Mouse (Mus musculus) liver, postnatal 0 days (tissue): ENCODE results near the gene Hivep3. TPM values are rescaled to one million over a fixed set of nuclear protein-coding genes. Genes with fewer than 3 reads are reported as not detected.

Experiments
- ATAC-seq: fragments of 200-750 bp; cut with Nextera tagmentation; 2 replicates; pipeline ENCODE4 v1.8.0; 2017; ENCODE audit warnings: mild to moderate bottlenecking, moderate library complexity
- DNase-seq: peaks from one replicate; pipeline ENCODE4 v3.0.0-alpha.2; 2016
- H3K27ac ChIP-seq: fragments of 300-500 bp; sonication (generic); 2 replicates; pipeline ENCODE4 v1.5.1; 2014; ENCODE audit warnings: antibody characterized with exemption, moderate library complexity, mild to moderate bottlenecking, low read depth
- H3K27me3 ChIP-seq: fragments of 300-500 bp; sonication (generic); 2 replicates; pipeline ENCODE4 v1.6.1; 2014; ENCODE audit warnings: low read length, control low read depth, mixed read lengths; ENCODE audit not compliant: insufficient read depth
- H3K36me3 ChIP-seq: fragments of 300-500 bp; sonication (generic); replicated peaks from 2 replicates; pipeline ENCODE4 v1.6.1; 2014; ENCODE audit warnings: mild to moderate bottlenecking, control low read depth, low read length, moderate library complexity, mixed read lengths; ENCODE audit not compliant: insufficient read depth
- H3K4me1 ChIP-seq: fragments of 300-500 bp; sonication (generic); 2 replicates; pipeline ENCODE4 v1.6.1; 2014; ENCODE audit warnings: antibody characterized with exemption, mild to moderate bottlenecking, control low read depth; ENCODE audit not compliant: insufficient read depth
- H3K4me2 ChIP-seq: fragments of 300-500 bp; sonication (generic); 2 replicates; pipeline ENCODE4 v1.6.1; 2014; ENCODE audit warnings: low read depth, mild to moderate bottlenecking, low read length, moderate library complexity, mixed read lengths
- H3K4me3 ChIP-seq: fragments of 300-500 bp; sonication (generic); 2 replicates; pipeline ENCODE4 v1.5.1; 2014; ENCODE audit warnings: low read depth, low read length
- H3K9ac ChIP-seq: fragments of 300-500 bp; sonication (generic); replicated peaks from 2 replicates; pipeline ENCODE4 v1.6.1; 2014; ENCODE audit warnings: mild to moderate bottlenecking, moderate library complexity
- H3K9me3 ChIP-seq: fragments of 300-500 bp; sonication (generic); 2 replicates; pipeline ENCODE4 v1.6.1; 2016; ENCODE audit warnings: mild to moderate bottlenecking, control low read depth, low read length, mixed read lengths
- CTCF ChIP-seq: sonication (generic); IDR thresholded peaks from 2 replicates; pipeline ENCODE4 v1.5.1; 2016; ENCODE audit warnings: antibody characterized with exemption, low read depth
- EP300 ChIP-seq: IDR thresholded peaks from 2 replicates; pipeline ENCODE4 v1.6.1; 2016; ENCODE audit warnings: antibody characterized with exemption, low read depth, mild to moderate bottlenecking
- WGBS: fragments of 180-500 bp; shearing (Covaris S2); extraction: QIAGEN DNeasy Blood & Tissue Kit; methylation state at CpG from one replicate; pipeline ENCODE4 v1.1.7; 2014; ENCODE audit not compliant: insufficient replicate concordance; 5-methylcytosine and 5-hydroxymethylcytosine counted together
- polyA plus RNA-seq: library from polyadenylated mRNA; unstranded; fragments of >200 nt; fragmentation: Nextera tagmentation; extraction: Ambion mirVana; gene quantifications from 2 replicates; pipeline ENCODE4 v1.2.1, GENCODE M21; 2015

Hivep3 gene
- polyA plus RNA-seq, 1 experiment from 2014 or later = 3.8 TPM

DNA sequence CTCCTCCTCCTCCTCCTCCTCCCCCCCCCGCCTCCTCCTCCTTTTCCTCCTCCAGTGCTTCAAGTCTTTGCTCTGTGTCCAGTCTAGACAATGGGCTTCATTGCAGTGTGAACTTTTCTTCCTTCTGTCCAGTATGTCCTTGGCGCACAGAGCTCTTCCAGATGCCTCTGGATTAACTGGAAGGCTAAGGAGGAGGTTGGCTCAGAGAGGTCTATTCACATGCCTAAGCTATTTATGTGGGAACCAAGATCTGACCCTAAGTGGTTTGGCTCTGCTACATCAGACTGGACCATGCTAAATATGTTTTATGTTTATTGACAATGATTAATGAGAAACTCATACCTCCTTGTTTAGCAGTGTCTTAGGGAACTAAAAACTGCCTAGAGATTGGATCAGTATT, 53.1 kb downstream of the Hivep3 start:
- no peaks in the 10 kb centered on the region for H3K4me1 ChIP-seq
- 86% methylated on average over 1 of the region's 2 CpGs for WGBS
- no peak for ATAC-seq

DNA sequence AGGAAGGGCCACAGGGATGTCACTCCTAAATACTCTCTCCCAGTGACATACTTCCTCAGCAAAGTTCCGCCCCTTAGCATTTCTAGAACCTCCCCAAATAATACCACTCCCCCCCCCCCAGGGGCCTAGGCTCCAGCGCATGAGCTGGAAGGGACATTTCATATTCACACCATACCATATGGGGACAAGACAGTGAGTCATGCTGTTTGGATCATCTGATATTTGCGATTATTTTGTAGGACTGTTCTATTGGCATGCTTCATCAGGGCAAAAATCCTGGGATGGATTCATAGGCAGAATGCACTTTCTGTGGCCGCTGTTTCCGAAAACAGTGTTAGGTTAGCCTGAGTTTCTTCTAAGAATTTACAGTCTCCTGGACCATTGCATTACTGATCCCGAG, 55.2 kb downstream of the Hivep3 start:
- Histone ChIP-seq H3K4me1 (no peaks in the 10 kb centered on the region), H3K9ac (no peak overlapping the region), H3K36me3 (no peaks in the 10 kb centered on the region), H3K27me3 (no peaks in the 10 kb centered on the region), H3K4me3 (no peak overlapping the region), H3K27ac (no peak overlapping the region), H3K9me3 (no peaks in the 10 kb centered on the region), H3K4me2 (no peak overlapping the region)
- 82% methylated on average over 6 of the region's 6 CpGs for WGBS
- DNase-seq (no peak), ATAC-seq (no peak)
- TF ChIP-seq CTCF (no peak), EP300 (no peak)

More for the DNA sequence above, 53.1 kb downstream of the Hivep3 start:
- TF ChIP-seq EP300 (no peak), CTCF (no peak)
- H3K27ac ChIP-seq = no peak overlapping the region
- no peaks in the 10 kb centered on the region for H3K9me3 ChIP-seq
- H3K9ac ChIP-seq = no peak overlapping the region
- no peaks in the 10 kb centered on the region for H3K36me3 ChIP-seq
- no peak overlapping the region for H3K4me2 ChIP-seq
- no peaks in the 10 kb centered on the region for H3K27me3 ChIP-seq
- no peak overlapping the region for H3K4me3 ChIP-seq
- no peak for DNase-seq

DNA sequence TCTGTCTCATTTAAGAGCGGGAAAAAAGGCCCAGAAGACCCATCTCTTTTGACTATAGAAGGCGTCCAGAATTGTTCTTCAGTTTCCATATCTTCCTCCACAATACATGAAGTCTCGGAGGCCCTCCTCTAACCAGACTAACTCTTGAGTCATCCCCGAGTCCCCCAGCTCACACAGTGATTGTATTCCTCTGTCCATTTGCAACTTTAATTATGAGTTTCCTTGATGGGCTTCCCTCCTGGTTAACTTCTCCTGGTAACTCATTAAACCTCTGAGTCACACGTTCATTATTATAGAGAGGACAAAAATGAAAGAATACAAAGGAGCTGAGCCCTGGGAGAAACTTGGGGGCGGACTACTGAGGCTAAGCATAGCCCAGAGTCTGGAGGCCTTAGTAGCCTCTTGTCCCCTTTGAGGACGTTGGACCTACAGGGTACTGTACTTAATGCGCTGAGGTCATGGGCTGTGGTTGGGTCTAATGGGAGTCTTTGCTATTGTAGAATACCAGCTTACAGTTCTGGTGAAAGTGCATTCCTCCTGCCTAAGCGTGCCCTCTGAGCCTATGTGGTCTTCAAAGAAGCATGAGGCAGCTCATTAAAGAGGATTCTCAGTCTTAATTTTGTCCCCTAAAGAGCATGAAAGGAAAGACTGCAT, 56.0 kb downstream of the Hivep3 start:
- H3K4me3 ChIP-seq = no peak overlapping the region
- ATAC-seq (no peak), DNase-seq (no peak)
- TF ChIP-seq CTCF = no peak
- no peak for TF ChIP-seq EP300
- no peak overlapping the region for H3K9ac ChIP-seq
- 71% methylated on average over 9 of the region's 9 CpGs for WGBS
- no peak overlapping the region for H3K4me2 ChIP-seq
- no peaks in the 10 kb centered on the region for H3K9me3 ChIP-seq
- no peaks in the 10 kb centered on the region for H3K27me3 ChIP-seq
- H3K4me1 ChIP-seq = no peaks in the 10 kb centered on the region
- no peak overlapping the region for H3K27ac ChIP-seq
- no peaks in the 10 kb centered on the region for H3K36me3 ChIP-seq

DNA sequence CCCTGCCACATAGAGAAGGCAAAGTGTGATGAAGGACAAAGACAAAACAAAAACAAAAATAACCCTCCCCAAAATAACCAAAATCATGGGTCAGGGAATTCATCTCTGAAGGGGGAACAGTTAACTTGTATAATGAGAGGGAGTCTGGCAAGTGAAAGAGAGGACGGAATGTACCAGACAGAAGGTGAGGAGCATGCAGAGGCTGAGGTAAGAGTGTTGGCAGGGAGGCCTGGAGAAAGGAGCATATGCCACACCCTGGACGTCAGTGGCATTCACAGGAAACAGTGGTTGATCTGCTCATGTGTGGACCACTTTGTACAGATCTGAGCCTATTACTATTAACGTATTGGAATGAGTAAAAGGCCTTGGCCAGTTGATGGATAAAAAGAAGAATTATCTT, 65.3 kb downstream of the Hivep3 start:
- Histone ChIP-seq H3K36me3 (no peaks in the 10 kb centered on the region), H3K9me3 (no peaks in the 10 kb centered on the region), H3K27me3 (no peaks in the 10 kb centered on the region), H3K4me3 (no peak overlapping the region), H3K4me1 (no peaks in the 10 kb centered on the region), H3K4me2 (no peak overlapping the region), H3K9ac (no peak overlapping the region), H3K27ac (no peak overlapping the region)
- TF ChIP-seq EP300 (no peak), CTCF (no peak)
- ATAC-seq (no peak), DNase-seq (no peak)
- WGBS = 68% methylated on average over 3 of the region's 3 CpGs

DNA sequence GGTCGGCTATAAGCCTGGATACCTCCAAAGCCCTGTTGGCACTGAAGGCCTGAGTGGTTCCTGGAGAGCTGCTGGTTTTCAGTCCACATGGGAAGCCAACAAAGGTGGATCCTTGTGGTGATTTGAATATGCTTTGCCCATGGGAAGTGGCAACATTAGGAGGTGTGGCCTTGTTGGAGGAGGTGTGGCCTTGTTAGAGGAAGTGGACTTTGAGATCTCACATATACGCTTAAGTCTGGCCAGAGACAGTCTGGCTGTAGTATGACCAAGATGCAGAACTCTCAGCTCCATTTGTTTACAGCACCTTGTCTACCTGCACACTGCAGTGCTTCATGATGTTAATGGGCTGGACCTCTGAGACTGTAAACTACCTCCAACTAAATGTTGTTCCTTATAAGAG, 73.0 kb downstream of the Hivep3 start:
- Histone ChIP-seq H3K27ac (no peak overlapping the region), H3K27me3 (no peaks in the 10 kb centered on the region), H3K4me1 (no peaks in the 10 kb centered on the region), H3K9me3 (no peaks in the 10 kb centered on the region), H3K36me3 (no peaks in the 10 kb centered on the region), H3K9ac (no peak overlapping the region), H3K4me2 (no peak overlapping the region), H3K4me3 (no peak overlapping the region)
- DNase-seq = peak; percentile 17
- no peak for ATAC-seq
- no peak for TF ChIP-seq CTCF
- TF ChIP-seq EP300 = no peak
- 46% methylated on average over 2 of the region's 2 CpGs for WGBS

DNA sequence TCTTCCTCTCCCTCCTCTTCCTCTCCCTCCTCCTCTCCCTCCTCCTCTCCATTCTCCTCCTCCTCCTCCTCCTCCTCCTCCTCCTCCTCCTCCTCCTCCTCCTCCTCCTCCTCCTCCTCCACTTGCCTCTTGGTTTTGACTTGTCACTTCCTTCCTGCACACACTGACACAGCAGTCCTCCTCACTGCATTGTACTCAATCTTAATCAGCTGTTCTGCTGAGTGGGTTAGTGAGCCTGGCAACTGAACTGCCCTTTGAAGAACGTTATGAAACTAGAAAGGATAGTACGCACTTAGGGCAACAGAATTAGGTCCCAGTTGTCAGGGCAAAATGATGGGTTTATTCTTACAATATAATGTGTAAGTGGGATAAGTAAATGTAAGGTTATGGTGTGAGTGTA, 73.8 kb downstream of the Hivep3 start:
- Histone ChIP-seq H3K36me3 (no peaks in the 10 kb centered on the region), H3K27me3 (no peaks in the 10 kb centered on the region), H3K27ac (no peak overlapping the region), H3K4me1 (no peaks in the 10 kb centered on the region), H3K9ac (no peak overlapping the region), H3K4me3 (no peak overlapping the region), H3K9me3 (no peaks in the 10 kb centered on the region), H3K4me2 (no peak overlapping the region)
- WGBS = 17% methylated on average over 2 of the region's 2 CpGs
- ATAC-seq = no peak
- TF ChIP-seq EP300 (no peak), CTCF (no peak)
- DNase-seq = no peak
